Mouse (Mus musculus) lung, adult 2 months (tissue): ENCODE measurements at regions not wholly inside any gene's neighbourhood (a gene's known extent, or its start where the extent isn't known, plus 50 kb on each side); places are given as distances from the start of the nearest gene placed in this dataset.

Experiments used
- CTCF ChIP-seq: fragments of 200-500 bp; IDR thresholded peaks from 2 replicates; pipeline ENCODE4 v1.5.1; 2011; ENCODE audit warnings: mild to moderate bottlenecking, low read length, control low read depth; ENCODE audit not compliant: insufficient read depth
- POLR2A ChIP-seq: fragments of 200-500 bp; IDR thresholded peaks from 2 replicates; pipeline ENCODE4 v1.6.1; 2011; ENCODE audit warnings: low read depth, mild to moderate bottlenecking, control low read depth, low read length, borderline replicate concordance; ENCODE audit errors: extremely low read depth

DNA sequence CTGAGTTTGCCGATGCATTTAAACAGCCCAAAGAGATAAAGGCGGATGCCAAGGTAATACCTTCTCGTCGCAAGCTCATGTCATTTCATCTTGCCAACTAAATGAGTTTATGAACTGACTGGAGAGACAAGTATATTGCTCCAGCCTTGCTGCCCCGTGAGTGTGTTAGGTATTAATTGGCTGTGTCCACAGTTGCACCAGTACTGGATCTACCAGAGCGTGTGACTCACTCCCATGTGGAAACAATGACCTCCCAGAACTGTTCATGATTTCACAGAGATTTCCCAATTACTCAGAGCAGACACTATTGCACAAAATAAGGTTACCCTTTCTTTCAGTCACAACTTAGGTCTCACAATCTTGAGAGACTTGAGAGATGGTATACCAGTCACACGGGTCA, 179.8 kb upstream of the Adgrl2 start:
- TF ChIP-seq CTCF (no peak), POLR2A (no peak)
